Mouse (Mus musculus) G1E (cell line): ENCODE measurements at regions not wholly inside any gene's neighbourhood (a gene's known extent, or its start where the extent isn't known, plus 50 kb on each side); places are given as distances from the start of the nearest gene placed in this dataset.

Experiments
- ATAC-seq: 2 replicates; pipeline ENCODE4 v1.8.0; 2016; ENCODE audit warnings: mild to moderate bottlenecking; ENCODE audit not compliant: insufficient number of reproducible peaks, poor library complexity, low FRiP score, severe bottlenecking; ENCODE audit errors: extremely low read depth
- DNase-seq: peaks from one replicate; pipeline ENCODE4 v3.0.0; 2012; ENCODE audit warnings: low spot score
- H3K27me3 ChIP-seq: 2 replicates; pipeline ENCODE4 v1.6.1; 2012; ENCODE audit warnings: mild to moderate bottlenecking, low read length, inconsistent platforms; ENCODE audit not compliant: insufficient read depth
- H3K36me3 ChIP-seq: replicated peaks from 2 replicates; pipeline ENCODE3; 2012; ENCODE audit warnings: mild to moderate bottlenecking, inconsistent platforms
- H3K4me1 ChIP-seq: 2 replicates; pipeline ENCODE4 v1.6.1; 2012; ENCODE audit warnings: low read depth, low read length, inconsistent platforms, mixed read lengths; ENCODE audit not compliant: insufficient read depth
- H3K4me3 ChIP-seq: 2 replicates; pipeline ENCODE4 v1.5.1; 2012; ENCODE audit warnings: low read depth, mild to moderate bottlenecking, inconsistent platforms, low read length, moderate library complexity, mixed read lengths
- H3K9me3 ChIP-seq: replicated peaks from 2 replicates; pipeline ENCODE4 v1.6.1; 2012; ENCODE audit warnings: inconsistent platforms
- CTCF ChIP-seq: IDR thresholded peaks from 2 replicates; pipeline ENCODE4 v1.5.1; 2012; ENCODE audit warnings: low read depth, low read length, inconsistent platforms, mixed read lengths
- GATA1 ChIP-seq: IDR thresholded peaks from 2 replicates; pipeline ENCODE4 v1.6.1; 2012; ENCODE audit warnings: borderline replicate concordance, low read length, inconsistent platforms, mixed read lengths
- GATA2 ChIP-seq: IDR thresholded peaks from 2 replicates; pipeline ENCODE4 v1.6.1; 2012; ENCODE audit warnings: low read depth, low read length, inconsistent platforms, borderline replicate concordance
- POLR2AphosphoS5 ChIP-seq: IDR thresholded peaks from 2 replicates; pipeline ENCODE4 v1.6.1; 2012; ENCODE audit warnings: low read depth, low read length, inconsistent platforms; ENCODE audit not compliant: insufficient replicate concordance
- TAL1 ChIP-seq: conservative IDR thresholded peaks from 2 replicates; pipeline ENCODE4 v1.6.1; 2012; ENCODE audit warnings: low read depth, low read length, inconsistent platforms, mixed read lengths

DNA sequence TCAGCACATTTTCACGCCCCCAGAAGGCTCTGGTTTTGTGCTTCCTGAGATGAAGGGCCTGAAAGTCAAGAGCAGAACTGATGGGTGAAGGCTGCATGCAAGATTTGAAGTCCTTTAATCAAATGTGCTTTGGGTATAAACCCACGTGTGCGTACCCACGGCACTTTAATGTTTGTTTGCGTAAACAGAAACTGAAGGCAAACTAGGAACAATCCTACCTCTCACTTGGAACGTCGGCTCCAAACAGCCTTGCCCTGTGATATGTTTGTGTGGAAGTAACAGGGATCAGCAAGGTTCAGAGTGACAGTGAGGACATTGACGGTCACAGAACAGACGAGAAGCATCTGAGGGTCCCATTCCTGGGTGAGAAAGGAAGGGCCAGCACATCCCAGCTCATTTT lies 333.3 kb downstream of the Cd83 start:
- no peak overlapping the region for H3K4me3 ChIP-seq
- H3K4me1 ChIP-seq, result no peaks in the 10 kb centered on the region
- no peak for ATAC-seq
- H3K27me3 ChIP-seq, result peaks cover 4% of the 10 kb centered on the region; the same call in 1 of the 2 replicates
- no peaks in the 10 kb centered on the region for H3K9me3 ChIP-seq
- TF ChIP-seq POLR2AphosphoS5 (no peak), GATA1 (no peak), TAL1 (no peak), GATA2 (no peak), CTCF (no peak)
- no peak for DNase-seq
- H3K36me3 ChIP-seq, result no peaks in the 10 kb centered on the region

DNA sequence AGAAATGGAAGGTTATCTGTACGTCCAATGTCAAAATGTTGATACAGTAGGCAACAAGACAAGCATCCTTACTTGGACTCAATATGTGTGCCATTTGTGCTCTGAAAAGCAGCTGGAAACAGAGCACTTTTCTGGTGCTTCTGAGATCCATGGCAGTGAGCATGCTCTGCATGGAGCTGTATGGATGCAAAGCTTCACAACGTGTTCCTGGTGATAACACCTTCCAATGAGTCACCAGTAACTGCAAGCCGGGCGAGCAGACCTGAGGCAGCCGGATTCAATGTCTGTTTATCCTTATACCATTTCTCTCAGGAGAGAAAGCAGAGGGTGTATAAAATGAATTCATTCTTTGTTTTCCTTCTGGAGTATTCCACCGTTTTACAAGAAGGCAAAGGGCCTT lies 334.3 kb downstream of the Cd83 start:
- Histone ChIP-seq H3K27me3 (peaks cover 4% of the 10 kb centered on the region; the same call in 1 of the 2 replicates), H3K9me3 (no peaks in the 10 kb centered on the region), H3K4me1 (no peaks in the 10 kb centered on the region), H3K4me3 (no peak overlapping the region), H3K36me3 (no peaks in the 10 kb centered on the region)
- DNase-seq (no peak), ATAC-seq (no peak)
- TF ChIP-seq GATA2 (no peak), TAL1 (no peak), GATA1 (no peak), POLR2AphosphoS5 (no peak), CTCF (no peak)

DNA sequence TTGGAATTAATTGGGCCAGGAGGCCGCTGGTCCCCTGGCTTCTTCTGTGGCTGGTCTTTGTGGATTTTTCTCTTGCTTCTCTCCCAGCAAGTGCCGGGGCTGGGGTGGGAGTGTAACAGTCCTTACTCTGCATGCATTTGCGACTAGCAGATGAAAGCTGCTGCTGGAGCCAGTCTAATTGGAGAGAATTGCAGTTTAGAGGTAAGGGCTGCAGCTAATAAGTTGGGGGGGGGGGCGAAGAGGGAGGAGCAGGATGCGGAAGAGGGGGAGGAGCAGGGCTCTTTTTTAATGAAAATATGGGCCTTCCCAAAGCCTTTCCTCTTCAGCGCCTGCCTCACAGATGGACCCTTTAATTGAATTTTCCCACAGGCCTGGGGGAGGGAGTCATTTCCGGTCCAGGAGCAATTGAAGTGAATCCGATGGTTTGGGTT lies 336.7 kb downstream of the Cd83 start:
- no peaks in the 10 kb centered on the region for H3K36me3 ChIP-seq
- H3K4me1 ChIP-seq, result no peaks in the 10 kb centered on the region
- DNase-seq (no peak), ATAC-seq (no peak)
- no peak for TF ChIP-seq CTCF
- no peak for TF ChIP-seq GATA1
- TF ChIP-seq POLR2AphosphoS5, result no peak
- no peak for TF ChIP-seq GATA2
- TF ChIP-seq TAL1, result no peak
- H3K4me3 ChIP-seq, result no peak overlapping the region
- H3K9me3 ChIP-seq, result no peaks in the 10 kb centered on the region
- H3K27me3 ChIP-seq, result peaks cover 4% of the 10 kb centered on the region; the same call in 1 of the 2 replicates

DNA sequence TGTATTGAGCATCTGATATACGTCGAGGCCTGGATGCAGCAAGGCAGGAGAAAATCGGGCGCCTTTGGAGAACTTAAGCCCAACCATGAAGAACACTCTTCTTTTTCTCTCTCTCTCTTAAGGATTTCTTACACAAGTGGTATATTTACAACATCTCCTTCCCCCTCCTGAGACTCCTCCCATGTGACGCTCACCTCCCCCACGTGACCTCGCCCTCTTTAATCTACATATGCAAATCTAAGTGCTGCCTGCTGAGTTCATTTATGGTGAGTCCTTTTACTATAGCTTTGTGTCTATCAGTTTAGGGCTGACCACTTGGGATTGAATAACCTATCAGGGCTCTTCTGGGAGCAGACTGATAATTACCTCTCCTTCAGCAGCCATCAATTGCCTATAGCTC lies 337.4 kb downstream of the Cd83 start:
- ATAC-seq (no peak), DNase-seq (no peak)
- Histone ChIP-seq H3K27me3 (peaks cover 4% of the 10 kb centered on the region; the same call in 1 of the 2 replicates), H3K9me3 (no peaks in the 10 kb centered on the region), H3K36me3 (no peaks in the 10 kb centered on the region), H3K4me1 (no peaks in the 10 kb centered on the region), H3K4me3 (no peak overlapping the region)
- TF ChIP-seq POLR2AphosphoS5 (no peak), GATA1 (no peak), GATA2 (no peak), CTCF (no peak), TAL1 (no peak)

DNA sequence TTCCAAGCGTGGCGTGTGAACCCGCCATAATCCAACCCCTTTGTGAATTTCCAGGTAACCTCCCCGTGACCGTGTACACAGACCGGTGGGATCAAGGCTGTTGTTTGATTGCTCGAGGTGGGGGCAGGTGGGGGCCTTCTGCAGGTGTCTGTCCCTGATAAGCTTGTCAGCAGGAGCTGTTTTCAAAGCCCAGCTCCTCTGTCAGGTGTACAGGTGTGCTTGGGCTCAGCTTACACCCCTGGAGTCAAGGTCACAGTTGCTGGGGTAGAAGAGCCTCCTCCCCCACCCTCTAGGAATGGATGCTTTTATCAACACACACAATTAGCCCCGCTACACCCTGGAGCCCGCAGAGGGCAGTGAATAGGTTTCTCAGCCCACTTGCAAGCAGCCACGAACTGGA lies 341.6 kb downstream of the Cd83 start:
- H3K27me3 ChIP-seq, result 0 out of 2 replicates have a peak, but pooled peaks cover 4% of the 10 kb centered on the region
- H3K36me3 ChIP-seq, result no peaks in the 10 kb centered on the region
- DNase-seq, result no peak
- no peaks in the 10 kb centered on the region for H3K4me1 ChIP-seq
- H3K9me3 ChIP-seq, result no peaks in the 10 kb centered on the region
- no peak for TF ChIP-seq GATA1
- no peak for TF ChIP-seq CTCF
- TF ChIP-seq POLR2AphosphoS5, result no peak
- TF ChIP-seq GATA2, result no peak
- no peak for TF ChIP-seq TAL1
- no peak for ATAC-seq
- H3K4me3 ChIP-seq, result no peak overlapping the region

DNA sequence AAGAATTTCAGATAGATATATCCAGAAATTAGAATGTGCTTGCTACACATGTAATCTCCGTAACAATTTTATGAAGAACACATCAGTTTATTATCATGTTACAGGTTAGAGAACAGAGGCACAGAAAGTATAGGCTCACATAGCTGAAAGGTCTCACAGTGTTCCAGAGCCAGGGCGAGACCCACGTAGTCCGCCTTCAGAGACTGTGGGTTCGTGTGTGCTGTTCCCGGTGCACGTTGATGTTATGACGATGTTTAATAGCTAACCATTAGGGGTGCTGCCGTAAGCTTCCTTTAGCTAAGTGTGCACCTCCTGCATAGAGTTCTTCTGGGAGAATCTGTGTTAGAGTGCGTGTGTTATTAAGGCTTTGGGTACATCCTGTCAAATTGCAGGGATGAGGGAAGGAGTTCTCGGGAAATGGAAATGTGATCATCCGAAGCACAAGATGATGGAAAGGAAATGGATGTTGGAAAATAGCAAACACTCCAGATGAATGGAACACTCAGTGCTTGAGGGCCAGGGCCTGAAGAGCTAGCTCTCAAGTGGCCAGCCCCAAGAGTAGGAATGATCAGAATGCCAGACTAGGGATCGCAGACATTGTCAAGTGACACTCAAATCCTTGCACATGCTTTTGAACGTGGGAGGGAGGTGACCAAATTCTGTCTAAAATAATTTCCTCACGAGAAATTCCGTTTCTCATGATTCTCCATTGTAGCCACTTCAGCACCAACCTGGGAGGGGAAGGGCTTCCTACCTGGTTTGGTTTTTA lies 344.1 kb downstream of the Cd83 start:
- Histone ChIP-seq H3K4me3 (no peak overlapping the region), H3K36me3 (no peaks in the 10 kb centered on the region), H3K9me3 (no peaks in the 10 kb centered on the region), H3K4me1 (no peaks in the 10 kb centered on the region), H3K27me3 (0 out of 2 replicates have a peak, but pooled peaks cover 6% of the 10 kb centered on the region)
- DNase-seq (no peak), ATAC-seq (no peak)
- TF ChIP-seq TAL1 (no peak), CTCF (no peak), GATA2 (no peak), GATA1 (no peak)
